Mouse (Mus musculus) midbrain, embryonic 12.5 days (tissue): Measurements from ENCODE around the gene Snapc3. TPM values are rescaled to one million over a fixed set of nuclear protein-coding genes. Genes with fewer than 3 reads are reported as not detected.

Experiments
- ATAC-seq: fragments of 200-750 bp; cut with Nextera tagmentation; 2 replicates; pipeline ENCODE4 v1.8.0; 2017; ENCODE audit warnings: low read depth, moderate TSS enrichment, moderate library complexity; ENCODE audit not compliant: low FRiP score
- H3K27ac ChIP-seq: fragments of 300-500 bp; sonication (generic); replicated peaks from 2 replicates; pipeline ENCODE4 v1.5.1; 2016; ENCODE audit warnings: mild to moderate bottlenecking
- H3K27me3 ChIP-seq: fragments of 300-500 bp; sonication (generic); 2 replicates; pipeline ENCODE4 v1.6.1; 2016; ENCODE audit warnings: mild to moderate bottlenecking
- H3K36me3 ChIP-seq: fragments of 300-500 bp; sonication (generic); 2 replicates; pipeline ENCODE4 v1.6.1; 2016
- H3K4me1 ChIP-seq: fragments of 300-500 bp; sonication (generic); 2 replicates; pipeline ENCODE4 v1.6.1; 2016
- H3K4me2 ChIP-seq: fragments of 300-500 bp; sonication (generic); replicated peaks from 2 replicates; pipeline ENCODE4 v1.6.1; 2016; ENCODE audit warnings: mild to moderate bottlenecking, moderate library complexity
- H3K4me3 ChIP-seq: fragments of 300-500 bp; sonication (generic); 2 replicates; pipeline ENCODE4 v1.5.1; 2016; ENCODE audit warnings: mild to moderate bottlenecking
- H3K9ac ChIP-seq: fragments of 300-500 bp; sonication (generic); replicated peaks from 2 replicates; pipeline ENCODE4 v1.6.1; 2016; ENCODE audit warnings: mild to moderate bottlenecking, moderate library complexity
- H3K9me3 ChIP-seq: fragments of 300-500 bp; sonication (generic); 2 replicates; pipeline ENCODE4 v1.6.1; 2016; ENCODE audit warnings: mild to moderate bottlenecking
- WGBS: fragments of 180-500 bp; shearing (Covaris S2); methylation state at CpG from one replicate; pipeline ENCODE4 v1.1.7; 2016; 5-methylcytosine and 5-hydroxymethylcytosine counted together
- polyA plus RNA-seq: library from polyadenylated mRNA; unstranded; fragments of >200 nt; fragmentation: Nextera tagmentation; extraction: Ambion mirVana; gene quantifications from 2 replicates; pipeline ENCODE4 v1.2.1, GENCODE M21; 2016

Gene Snapc3
- polyA plus RNA-seq, 1 experiment from 2014 or later: 80.1 TPM

- Histone ChIP-seq H3K9ac (no peak overlapping the region), H3K36me3 (peaks cover 64% of the 10 kb centered on the region), H3K27me3 (no peaks in the 10 kb centered on the region), H3K27ac (no peak overlapping the region), H3K4me3 (no peak overlapping the region), H3K4me2 (no peak overlapping the region), H3K9me3 (no peaks in the 10 kb centered on the region), H3K4me1 (peaks cover 6% of the 10 kb centered on the region)
- no peak for ATAC-seq
- WGBS: 96% methylated on average over 6 of the region's 6 CpGs
Measured at GRCm38 (mm10) chr4:83423641-83424040, 6.1 kb downstream of the Snapc3 start.

DNA sequence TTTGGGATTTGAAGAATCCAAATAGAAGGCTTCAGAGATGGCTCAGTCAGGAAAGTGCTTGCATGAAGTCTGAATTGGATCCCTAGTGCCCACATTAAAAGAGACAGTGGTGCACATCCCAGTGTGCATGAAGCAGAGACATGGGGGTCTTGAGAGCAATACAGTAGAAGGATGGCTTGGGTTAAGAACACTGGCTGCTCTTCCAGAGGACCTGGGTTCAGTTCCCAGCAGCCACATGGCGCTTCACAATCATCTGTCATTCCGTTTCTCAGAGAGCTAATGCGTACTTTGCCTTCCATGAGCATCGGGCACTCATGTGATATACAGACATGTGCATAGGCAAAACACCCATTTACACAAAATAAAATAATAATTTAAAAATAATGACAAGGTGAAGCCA is 7.6 kb downstream of the Snapc3 start:
- no peaks in the 10 kb centered on the region for H3K4me1 ChIP-seq
- no peaks in the 10 kb centered on the region for H3K9me3 ChIP-seq
- H3K36me3 ChIP-seq: peaks cover 76% of the 10 kb centered on the region
- no peaks in the 10 kb centered on the region for H3K27me3 ChIP-seq
- WGBS: 99% methylated on average over 4 of the region's 4 CpGs
- H3K9ac ChIP-seq: no peak overlapping the region
- ATAC-seq: no peak
- H3K4me3 ChIP-seq: no peak overlapping the region
- H3K4me2 ChIP-seq: no peak overlapping the region
- no peak overlapping the region for H3K27ac ChIP-seq

GRCm38 (mm10) chr4:83427141-83427540 is 9.6 kb downstream of the Snapc3 start:
- peaks cover 81% of the 10 kb centered on the region for H3K36me3 ChIP-seq
- H3K27ac ChIP-seq: no peak overlapping the region
- H3K4me2 ChIP-seq: no peak overlapping the region
- no peak for ATAC-seq
- no peaks in the 10 kb centered on the region for H3K9me3 ChIP-seq
- no peak overlapping the region for H3K9ac ChIP-seq
- H3K4me3 ChIP-seq: no peak overlapping the region
- 96% methylated on average over 7 of the region's 7 CpGs for WGBS
- H3K4me1 ChIP-seq: no peaks in the 10 kb centered on the region
- no peaks in the 10 kb centered on the region for H3K27me3 ChIP-seq

- H3K36me3 ChIP-seq: peaks cover 81% of the 10 kb centered on the region
- no peak overlapping the region for H3K4me2 ChIP-seq
- H3K4me1 ChIP-seq: no peaks in the 10 kb centered on the region
- no peaks in the 10 kb centered on the region for H3K9me3 ChIP-seq
- ATAC-seq: no peak
- no peak overlapping the region for H3K9ac ChIP-seq
- WGBS: 96% methylated on average over 8 of the region's 8 CpGs
- no peak overlapping the region for H3K4me3 ChIP-seq
- H3K27me3 ChIP-seq: no peaks in the 10 kb centered on the region
- no peak overlapping the region for H3K27ac ChIP-seq
Measured at GRCm38 (mm10) chr4:83427696-83428095, 10.2 kb downstream of the Snapc3 start.

- Histone ChIP-seq H3K27ac (no peak overlapping the region), H3K27me3 (no peaks in the 10 kb centered on the region), H3K4me1 (no peaks in the 10 kb centered on the region), H3K4me2 (no peak overlapping the region), H3K4me3 (no peak overlapping the region), H3K9me3 (no peaks in the 10 kb centered on the region), H3K36me3 (peaks cover 80% of the 10 kb centered on the region), H3K9ac (no peak overlapping the region)
- WGBS: 91% methylated on average over 4 of the region's 4 CpGs
- ATAC-seq: no peak
Measured at GRCm38 (mm10) chr4:83428845-83429244, 11.3 kb downstream of the Snapc3 start.

DNA sequence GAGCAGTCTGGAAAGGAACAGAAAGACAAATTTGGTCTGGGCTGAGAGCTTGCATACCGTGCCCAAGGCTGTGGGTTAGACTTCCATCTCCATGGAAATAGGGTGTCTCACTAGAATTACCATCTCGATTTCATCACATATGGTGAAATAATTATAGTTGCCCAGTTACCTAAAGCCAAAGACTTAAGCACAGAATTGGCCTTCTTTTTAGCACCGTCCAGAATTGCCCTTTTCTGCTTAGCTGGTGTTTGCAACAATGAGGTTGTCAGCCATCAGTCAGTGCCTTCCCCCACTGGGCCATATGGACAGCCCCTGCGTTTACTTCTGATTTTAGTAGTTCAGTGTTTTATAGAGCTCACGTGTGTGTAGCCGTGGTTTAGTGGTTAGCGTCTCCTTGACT is 14.4 kb downstream of the Snapc3 start:
- Histone ChIP-seq H3K9ac (no peak overlapping the region), H3K4me1 (no peaks in the 10 kb centered on the region), H3K9me3 (no peaks in the 10 kb centered on the region), H3K4me3 (no peak overlapping the region), H3K27me3 (no peaks in the 10 kb centered on the region), H3K36me3 (peaks cover 81% of the 10 kb centered on the region), H3K27ac (no peak overlapping the region), H3K4me2 (no peak overlapping the region)
- no peak for ATAC-seq
- 95% methylated on average over 7 of the region's 7 CpGs for WGBS

- ATAC-seq: no peak
- no peak overlapping the region for H3K4me3 ChIP-seq
- no peak overlapping the region for H3K4me2 ChIP-seq
- peaks cover 78% of the 10 kb centered on the region for H3K36me3 ChIP-seq
- WGBS: 96% methylated on average over 6 of the region's 6 CpGs
- H3K4me1 ChIP-seq: no peaks in the 10 kb centered on the region
- H3K27me3 ChIP-seq: no peaks in the 10 kb centered on the region
- no peaks in the 10 kb centered on the region for H3K9me3 ChIP-seq
- H3K9ac ChIP-seq: no peak overlapping the region
- H3K27ac ChIP-seq: no peak overlapping the region
Measured at GRCm38 (mm10) chr4:83432901-83433300, 15.4 kb downstream of the Snapc3 start.

- H3K9me3 ChIP-seq: no peaks in the 10 kb centered on the region
- 0 out of 2 replicates have a peak, but pooled peaks cover 2% of the 10 kb centered on the region for H3K4me1 ChIP-seq
- H3K4me3 ChIP-seq: no peak overlapping the region
- H3K27me3 ChIP-seq: no peaks in the 10 kb centered on the region
- no peak overlapping the region for H3K27ac ChIP-seq
- no peak overlapping the region for H3K4me2 ChIP-seq
- no peak for ATAC-seq
- 95% methylated on average over 8 of the region's 8 CpGs for WGBS
- peaks cover 87% of the 10 kb centered on the region for H3K36me3 ChIP-seq
- H3K9ac ChIP-seq: no peak overlapping the region
Measured at GRCm38 (mm10) chr4:83436375-83436774, 18.9 kb downstream of the Snapc3 start.

DNA sequence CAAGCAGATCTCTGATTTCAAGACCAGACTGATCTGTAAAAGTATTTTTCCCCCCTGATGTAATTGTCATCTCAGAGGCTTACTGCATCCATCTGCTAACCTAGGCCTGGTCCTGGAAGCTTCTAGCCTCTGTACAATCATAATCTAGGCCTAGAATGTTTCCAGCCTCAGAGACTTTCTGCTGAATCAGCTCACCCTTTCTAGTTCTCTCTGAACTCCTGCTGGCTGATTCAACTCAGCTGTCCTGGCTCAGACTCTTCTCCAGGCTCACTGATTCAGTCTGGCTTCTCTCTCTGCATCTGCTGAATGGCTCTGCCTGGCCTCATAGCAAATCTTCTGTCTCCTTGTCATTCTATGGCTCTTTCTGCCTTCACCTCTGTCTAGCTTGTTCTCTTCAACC is 20.6 kb downstream of the Snapc3 start:
- ATAC-seq: no peak
- Histone ChIP-seq H3K9me3 (no peaks in the 10 kb centered on the region), H3K4me1 (0 out of 2 replicates have a peak, but pooled peaks cover 2% of the 10 kb centered on the region), H3K27ac (no peak overlapping the region), H3K27me3 (no peaks in the 10 kb centered on the region), H3K9ac (no peak overlapping the region), H3K4me3 (no peak overlapping the region), H3K4me2 (no peak overlapping the region), H3K36me3 (peaks cover 89% of the 10 kb centered on the region)

- Histone ChIP-seq H3K4me1 (0 out of 2 replicates have a peak, but pooled peaks cover 2% of the 10 kb centered on the region), H3K4me2 (no peak overlapping the region), H3K4me3 (no peak overlapping the region), H3K36me3 (peaks cover 81% of the 10 kb centered on the region), H3K27ac (no peak overlapping the region), H3K9ac (no peak overlapping the region), H3K27me3 (no peaks in the 10 kb centered on the region), H3K9me3 (no peaks in the 10 kb centered on the region)
- no peak for ATAC-seq
- WGBS: 53% methylated on average over 5 of the region's 5 CpGs
Measured at GRCm38 (mm10) chr4:83439045-83439444, 21.5 kb downstream of the Snapc3 start.

- ATAC-seq: no peak
- Histone ChIP-seq H3K4me3 (no peak overlapping the region), H3K27me3 (no peaks in the 10 kb centered on the region), H3K4me2 (no peak overlapping the region), H3K36me3 (peaks cover 61% of the 10 kb centered on the region), H3K9ac (no peak overlapping the region), H3K9me3 (no peaks in the 10 kb centered on the region), H3K4me1 (0 out of 2 replicates have a peak, but pooled peaks cover 2% of the 10 kb centered on the region), H3K27ac (no peak overlapping the region)
- WGBS: 90% methylated on average over 4 of the region's 4 CpGs
Measured at GRCm38 (mm10) chr4:83441050-83441449, 23.5 kb downstream of the Snapc3 start.

DNA sequence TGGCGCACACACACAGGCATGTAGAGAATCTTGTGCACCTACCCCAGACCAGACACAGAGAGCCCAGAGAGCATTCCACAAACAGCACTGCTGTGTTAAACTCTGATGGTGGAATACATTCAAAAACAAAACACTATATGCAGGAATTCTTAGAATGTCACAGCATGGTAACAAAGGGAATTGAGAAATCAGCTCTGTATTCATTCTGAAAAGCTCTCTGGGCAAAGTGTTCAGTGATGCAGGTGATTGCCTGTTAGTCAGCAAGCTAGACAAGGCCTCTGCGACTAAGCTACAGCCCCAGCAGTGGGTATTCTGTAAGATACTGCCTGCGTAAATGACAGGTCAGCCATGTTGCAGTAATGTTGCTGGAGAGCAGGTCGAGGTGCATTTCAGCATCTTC is 33.3 kb downstream of the Snapc3 start:
- Histone ChIP-seq H3K4me3 (no peak overlapping the region), H3K4me2 (no peak overlapping the region), H3K27ac (no peak overlapping the region), H3K9me3 (no peaks in the 10 kb centered on the region), H3K4me1 (no peaks in the 10 kb centered on the region), H3K36me3 (peaks cover 61% of the 10 kb centered on the region), H3K27me3 (no peaks in the 10 kb centered on the region), H3K9ac (no peak overlapping the region)
- 89% methylated on average over 4 of the region's 4 CpGs for WGBS
- no peak for ATAC-seq

- Histone ChIP-seq H3K9ac (no peak overlapping the region), H3K27ac (no peak overlapping the region), H3K4me3 (no peak overlapping the region), H3K27me3 (no peaks in the 10 kb centered on the region), H3K9me3 (no peaks in the 10 kb centered on the region), H3K4me2 (no peak overlapping the region), H3K4me1 (no peaks in the 10 kb centered on the region), H3K36me3 (peaks cover 81% of the 10 kb centered on the region)
- 97% methylated on average over 5 of the region's 5 CpGs for WGBS
- ATAC-seq: no peak
Measured at GRCm38 (mm10) chr4:83460106-83460505, 42.6 kb downstream of the Snapc3 start.
